Mouse (Mus musculus) CH12.LX (cell line): Measurements from ENCODE around the gene Myo5a. TPM values are rescaled to one million over a fixed set of nuclear protein-coding genes. Genes with fewer than 3 reads are reported as not detected.

Source experiments
- DNase-seq: peaks from one replicate; pipeline ENCODE4 v3.0.0-alpha.2; 2013; ENCODE audit errors: extremely low read depth
- H3K27ac ChIP-seq: 2 replicates; pipeline ENCODE4 v1.5.1; 2012; ENCODE audit warnings: low read depth, mild to moderate bottlenecking, control low read depth, moderate library complexity; ENCODE audit not compliant: insufficient read depth
- H3K27me3 ChIP-seq: replicated peaks from 2 replicates; pipeline ENCODE3; 2012; ENCODE audit warnings: inconsistent platforms
- H3K36me3 ChIP-seq, 2 experiments: replicated peaks in 1 of 2; 2 replicates each; pipeline versions ENCODE3 to v1.6.1; 2012; ENCODE audit warnings: inconsistent platforms in 1 of 2, low read length in 1 of 2, mild to moderate bottlenecking in 1 of 2, mixed read lengths in 1 of 2, moderate library complexity in 1 of 2; ENCODE audit not compliant: control insufficient read depth in 1 of 2, insufficient read depth in 1 of 2
- H3K4me1 ChIP-seq, 2 experiments: 2 replicates each; pipeline ENCODE4 v1.6.1; 2012; ENCODE audit warnings: inconsistent platforms in 1 of 2, moderate library complexity in 1 of 2; ENCODE audit not compliant: insufficient read depth in 2 of 2, control insufficient read depth in 1 of 2
- H3K4me2 ChIP-seq: 2 replicates; pipeline ENCODE4 v1.6.1; 2012; ENCODE audit warnings: low read depth, mild to moderate bottlenecking, control low read depth; ENCODE audit not compliant: poor library complexity, insufficient read depth, severe bottlenecking
- H3K4me3 ChIP-seq, 3 experiments: fragments of 150-350 bp in 1 of 3; sonication (generic) in 1 of 3; replicated peaks in 1 of 3; 2 replicates each; pipeline versions ENCODE3 to v1.5.1; 2011 to 2012; ENCODE audit warnings: low read depth in 2 of 3, low read length in 2 of 3, mild to moderate bottlenecking in 2 of 3, moderate library complexity in 2 of 3, control low read depth in 1 of 3, improper control_type of control experiment in 1 of 3, inconsistent platforms in 1 of 3, mixed read lengths in 1 of 3; ENCODE audit not compliant: poor library complexity in 1 of 3
- H3K79me2 ChIP-seq: replicated peaks from 2 replicates; pipeline ENCODE4 v1.6.1; 2012; ENCODE audit warnings: mild to moderate bottlenecking, moderate library complexity; ENCODE audit not compliant: control insufficient read depth, poor library complexity, insufficient read depth, severe bottlenecking; ENCODE audit errors: extremely low read depth
- H3K9ac ChIP-seq: 2 replicates; pipeline ENCODE4 v1.6.1; 2012; ENCODE audit warnings: low read depth, mild to moderate bottlenecking, control low read depth, moderate library complexity; ENCODE audit not compliant: insufficient read depth
- H3K9me3 ChIP-seq: replicated peaks from 2 replicates; pipeline ENCODE3; 2012; ENCODE audit warnings: low read length, inconsistent platforms, mixed read lengths
- BHLHE40 ChIP-seq: IDR thresholded peaks from 2 replicates; pipeline ENCODE4 v1.6.1; 2011; ENCODE audit warnings: mild to moderate bottlenecking, low read depth, low read length, improper control_type of control experiment
- CHD2 ChIP-seq: IDR thresholded peaks from 2 replicates; pipeline ENCODE4 v1.6.1; 2011; ENCODE audit warnings: low read length, improper control_type of control experiment
- CTCF ChIP-seq, 2 experiments: IDR thresholded peaks in 1 of 2; conservative IDR thresholded peaks in 1 of 2; 2 replicates each; pipeline ENCODE4 v1.5.1; 2011 to 2012; ENCODE audit warnings: low read depth in 2 of 2, low read length in 2 of 2, improper control_type of control experiment in 1 of 2, inconsistent platforms in 1 of 2, mild to moderate bottlenecking in 1 of 2, moderate library complexity in 1 of 2
- E2F4 ChIP-seq: IDR thresholded peaks from 2 replicates; pipeline ENCODE4 v1.6.1; 2011; ENCODE audit warnings: low read depth, low read length, improper control_type of control experiment; ENCODE audit not compliant: insufficient replicate concordance
- EP300 ChIP-seq: IDR thresholded peaks from 2 replicates; pipeline ENCODE4 v1.6.1; 2011; ENCODE audit warnings: low read length, improper control_type of control experiment
- GABPA ChIP-seq: IDR thresholded peaks from 2 replicates; pipeline ENCODE4 v1.6.1; 2012; ENCODE audit warnings: low read depth, low read length, improper control_type of control experiment, inconsistent platforms; ENCODE audit not compliant: insufficient replicate concordance
- IRF4 ChIP-seq: IDR thresholded peaks from 2 replicates; pipeline ENCODE4 v1.6.1; 2014; ENCODE audit warnings: low read depth, mild to moderate bottlenecking, inconsistent platforms, low read length, improper control_type of control experiment
- JUN ChIP-seq: IDR thresholded peaks from 2 replicates; pipeline ENCODE4 v1.6.1; 2011; ENCODE audit warnings: low read depth, mild to moderate bottlenecking, low read length, improper control_type of control experiment, moderate library complexity; ENCODE audit not compliant: insufficient read depth
- JUND ChIP-seq: conservative IDR thresholded peaks from 2 replicates; pipeline ENCODE4 v1.6.1; 2011; ENCODE audit warnings: low read depth, low read length, improper control_type of control experiment
- KAT2A ChIP-seq: IDR thresholded peaks from 2 replicates; pipeline ENCODE4 v1.6.1; 2012; ENCODE audit warnings: low read length, improper control_type of control experiment, inconsistent platforms; ENCODE audit not compliant: insufficient replicate concordance
- POLR2AphosphoS2 ChIP-seq: IDR thresholded peaks from 2 replicates; pipeline ENCODE4 v1.6.1; 2011; ENCODE audit warnings: low read depth, low read length, improper control_type of control experiment
- RAD21 ChIP-seq: IDR thresholded peaks from 2 replicates; pipeline ENCODE4 v1.6.1; 2011; ENCODE audit warnings: low read depth, mild to moderate bottlenecking, low read length, improper control_type of control experiment, moderate library complexity
- SIN3A ChIP-seq: IDR thresholded peaks from 2 replicates; pipeline ENCODE4 v1.6.1; 2012; ENCODE audit warnings: low read length, improper control_type of control experiment, inconsistent platforms
- TCF12 ChIP-seq: IDR thresholded peaks from 2 replicates; pipeline ENCODE4 v1.6.1; 2014; ENCODE audit warnings: low read depth, mild to moderate bottlenecking, inconsistent platforms, low read length, improper control_type of control experiment
- USF2 ChIP-seq: conservative IDR thresholded peaks from 2 replicates; pipeline ENCODE4 v1.6.1; 2011; ENCODE audit warnings: low read depth, low read length, improper control_type of control experiment
- ZNF384 ChIP-seq: IDR thresholded peaks from 2 replicates; pipeline ENCODE4 v1.6.1; 2012; ENCODE audit warnings: low read depth, low read length, improper control_type of control experiment, inconsistent platforms
- dilution Hi-C: fragments of 300-500 bp; cut with MboI; formaldehyde crosslinking; loops from 2 replicates; pipeline ENCODE4 v1.14.3; 2020; ENCODE audit warnings: low sequenced_read_pairs; ENCODE audit not compliant: extremely low pct_unique_long_range_greater_than_20kb, extremely low pct_ligation_motif_present
- in situ Hi-C: fragments of 300-500 bp; cut with MboI; formaldehyde crosslinking; loops from 3 replicates; pipeline ENCODE4 v1.14.3; 2019; ENCODE audit warnings: low sequenced_read_pairs, low pct_ligation_motif_present, low pct_unique_long_range_greater_than_20kb, mixed read lengths
- polyA plus RNA-seq: library from polyadenylated mRNA; unstranded; fragments of >175 nt; gene quantifications from 2 replicates; pipeline ENCODE4 v1.2.1, GENCODE M21; 2012; ENCODE audit warnings: low read depth; ENCODE audit not compliant: insufficient read length
- total RNA-seq, 2 experiments: library from RNA; depleted of rRNA; stranded (reverse); fragments of 300-350 nt in 1 of 2; fragments of >200 nt in 1 of 2; gene quantifications; 2 replicates each; pipeline ENCODE4 v1.2.3; 2012 to 2014

The Myo5a gene
- total and polyA plus RNA-seq, 3 experiments: 55.0 to 107 (median 66.6) TPM

DNA sequence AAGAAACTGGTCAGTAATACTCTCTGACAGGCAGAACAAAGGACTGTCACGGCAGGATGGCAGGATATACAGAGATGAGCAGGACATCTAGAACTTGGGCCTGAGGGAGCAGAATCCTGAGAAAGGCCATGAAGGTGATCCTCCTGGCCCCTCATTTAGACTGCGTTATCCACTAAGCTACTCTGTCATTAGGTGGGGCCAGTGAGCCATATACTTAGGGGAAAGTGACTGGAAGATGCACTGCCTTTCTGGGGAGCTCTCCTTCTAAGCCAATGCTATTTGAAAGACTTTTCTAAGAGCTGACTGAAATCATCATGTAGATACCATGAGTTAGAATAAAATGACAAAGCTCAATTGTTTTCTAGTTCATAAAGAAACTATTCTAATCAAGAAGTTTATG lies 139.5 kb downstream of the Myo5a start:
- Histone ChIP-seq H3K4me3 (no peak overlapping the region), H3K4me1 (no peaks in the 10 kb centered on the region), H3K79me2 (no peaks in the 10 kb centered on the region), H3K9me3 (no peaks in the 10 kb centered on the region), H3K4me2 (no peak overlapping the region), H3K9ac (no peak overlapping the region), H3K36me3 (peaks cover 46 to 85% of the 10 kb centered on the region in 2 experiments), H3K27me3 (no peaks in the 10 kb centered on the region), H3K27ac (no peak overlapping the region)
- in situ Hi-C loops (no loop called here), dilution Hi-C loops (no loop called here)
- no peak for DNase-seq
- TF ChIP-seq BHLHE40 (no peak), RAD21 (peak; percentile 30), CTCF (conservative IDR thresholded peaks at IDR 0.05 in 1 of 2, IDR thresholded peaks at IDR 0.05 in 1 of 2; ENCODE audit: low read depth in 2 of 2, low read length in 2 of 2) (peak in 1 of 2 experiments; percentile 41; a peak in 2 of 4 replicates), GABPA (no peak)

- H3K36me3 ChIP-seq: peaks cover 60 to 88% of the 10 kb centered on the region in 2 experiments
- H3K4me1 ChIP-seq: no peaks in the 10 kb centered on the region
- H3K4me3 ChIP-seq: no peak overlapping the region
- no peak for DNase-seq
- no peaks in the 10 kb centered on the region for H3K79me2 ChIP-seq
- H3K27me3 ChIP-seq: no peaks in the 10 kb centered on the region
- in situ Hi-C loops (no loop called here), dilution Hi-C loops (no loop called here)
- H3K4me2 ChIP-seq: no peak overlapping the region
- H3K27ac ChIP-seq: no peak overlapping the region
- no peak overlapping the region for H3K9ac ChIP-seq
- no peaks in the 10 kb centered on the region for H3K9me3 ChIP-seq
- TF ChIP-seq POLR2AphosphoS2: no peak
- no peak for TF ChIP-seq KAT2A
- no peak for TF ChIP-seq CHD2
- no peak for TF ChIP-seq IRF4
- no peak for TF ChIP-seq RAD21
- TF ChIP-seq EP300: no peak
- TF ChIP-seq BHLHE40: no peak
- TF ChIP-seq E2F4: no peak
- TF ChIP-seq SIN3A: no peak
- no peak for TF ChIP-seq TCF12
- no peak for TF ChIP-seq JUND
- TF ChIP-seq ZNF384: no peak
- TF ChIP-seq JUN: no peak
- no peak for TF ChIP-seq USF2
These were observed 144.1 kb downstream of the Myo5a start for GRCm38 (mm10) chr9:75214743-75215413.
